1 mouse cellular context compared by ENCODE assay signal in the genomic region with DNA sequence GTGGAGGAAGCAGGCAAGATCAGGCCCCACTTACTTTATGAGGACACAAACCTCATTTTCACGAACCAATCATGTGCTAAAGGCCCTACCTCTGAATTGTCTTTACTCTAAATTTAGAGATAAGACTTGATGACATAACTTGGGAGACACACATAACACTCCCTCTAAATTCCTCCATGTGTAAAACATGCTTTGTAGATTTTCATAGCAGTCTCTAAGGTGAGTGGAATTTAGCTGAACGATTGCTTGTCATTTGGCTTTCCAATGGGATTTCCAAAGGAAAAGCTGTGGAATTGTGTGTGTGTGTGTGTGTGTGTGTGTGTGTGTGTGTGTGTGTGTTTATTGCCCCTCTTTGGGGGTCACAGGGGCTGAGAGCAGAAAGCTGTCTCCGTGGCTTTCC.
TF ChIP-seq lines count a peak whose summit lies in the region.

No protein-coding gene starts in this region.

TF ChIP-seq in myocyte, 11 proteins besides CTCF, POLR2A, EP300 and RAD21 (continued from another document):
- no peak for TF ChIP-seq TCF3 (IDR thresholded peaks at IDR 0.05; ENCODE audit: insufficient read length, low read depth)
- no peak for TF ChIP-seq CEBPB (IDR thresholded peaks at IDR 0.05; ENCODE audit: insufficient read depth, poor library complexity, severe bottlenecking)
- TF ChIP-seq POLR2AphosphoS2 (IDR thresholded peaks at IDR 0.05; ENCODE audit: insufficient read length, low read depth), result no peak
- no peak for TF ChIP-seq MAX (IDR thresholded peaks at IDR 0.05; ENCODE audit: low read depth)
